Mouse (Mus musculus) embryo, embryonic 11 days (tissue): Measurements from ENCODE around the gene Riok1.

Source experiments
- DNase-seq: peaks from one replicate; pipeline ENCODE4 v3.0.0-alpha.2; 2015

The Riok1 gene

DNA sequence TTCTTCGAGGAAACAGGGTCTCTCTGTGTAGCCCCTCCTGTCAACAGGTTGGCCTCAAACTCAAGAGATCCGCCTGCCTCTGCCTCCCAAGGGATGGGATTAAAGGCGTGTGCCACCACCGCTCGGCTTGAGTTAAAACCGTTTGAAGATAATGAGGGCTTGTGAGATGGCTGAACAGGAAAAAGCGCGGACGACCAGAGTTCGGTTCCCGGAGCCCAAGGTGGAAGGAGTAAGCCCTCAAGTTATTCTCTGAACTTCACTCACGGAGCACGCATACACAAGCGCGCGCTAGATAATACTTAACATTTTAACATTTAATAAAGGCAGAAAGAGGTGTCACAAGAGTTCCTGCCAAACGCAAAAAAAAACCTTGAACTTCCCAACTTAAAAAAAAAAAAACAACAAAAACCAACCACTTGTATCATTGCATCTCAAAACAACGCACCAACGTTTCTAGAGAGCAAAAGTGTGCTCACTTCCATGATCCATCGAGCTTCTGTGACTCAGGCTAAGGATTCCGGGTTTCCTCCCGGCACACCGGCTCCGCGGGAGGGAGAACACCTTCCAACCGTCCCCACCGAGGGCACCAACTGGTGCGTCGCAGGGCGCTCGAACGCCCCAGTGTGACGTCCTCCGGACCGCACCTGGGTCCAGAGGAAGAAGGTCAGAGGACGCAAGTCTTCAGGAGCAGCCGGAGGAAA, at the start of gene Riok1:
Gene Riok1 (plus strand): TSS at position 653 of the 701 bp plus-strand sequence.
- peak; percentile 18 for DNase-seq

DNA sequence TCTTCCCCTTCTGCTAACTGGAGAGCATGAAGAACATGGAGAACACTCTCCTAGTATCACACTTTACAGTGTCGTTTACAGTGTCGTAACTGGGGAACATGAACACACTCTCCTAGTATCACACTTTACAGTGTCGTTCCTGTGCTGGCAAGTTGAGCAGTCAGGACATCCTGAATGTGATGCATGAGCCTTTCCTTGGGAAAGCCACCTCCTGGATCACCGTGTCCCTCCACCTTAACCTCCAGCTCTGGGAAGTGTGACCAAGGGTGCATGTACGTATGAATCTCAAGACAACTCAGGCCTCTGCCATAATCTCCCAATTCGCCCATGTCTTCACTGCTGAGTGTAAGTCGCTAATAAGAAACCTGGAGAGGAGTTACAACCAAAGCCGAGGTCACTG, 47.1 kb upstream of the Riok1 start:
- no peak for DNase-seq

DNA sequence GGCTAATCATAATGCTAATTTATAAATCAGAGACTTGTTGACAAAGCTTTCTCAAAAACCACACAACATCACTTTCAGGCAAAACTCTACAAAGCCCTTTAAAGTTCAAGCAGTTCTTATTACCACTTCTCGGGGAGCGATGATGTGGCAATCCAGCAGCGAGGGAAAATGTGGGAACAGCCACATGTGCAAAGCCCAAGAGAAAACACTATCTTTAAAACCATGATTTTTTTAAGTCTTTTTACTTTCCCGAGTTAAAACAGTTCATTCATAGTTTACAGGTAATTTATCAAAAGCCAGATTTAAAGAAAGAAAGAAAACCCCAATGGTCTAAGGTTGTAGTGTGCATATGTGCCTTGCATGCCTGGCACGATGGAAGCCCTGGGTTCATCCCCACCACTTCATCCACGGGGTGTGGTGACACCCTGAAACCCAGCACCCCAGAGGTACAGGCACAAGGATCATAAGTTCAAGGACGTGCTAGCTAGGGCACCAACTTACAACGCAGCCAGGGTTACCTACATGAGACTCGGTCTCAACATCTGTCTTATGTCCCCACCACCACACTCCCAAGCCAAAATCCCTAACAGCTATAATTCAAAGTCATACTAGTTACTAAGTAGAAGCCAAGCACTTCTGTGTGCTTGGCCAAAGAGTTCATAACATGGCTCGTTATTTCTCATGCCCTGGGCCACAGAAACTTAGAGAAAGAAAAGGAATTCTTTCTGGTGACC, 44.0 kb upstream of the Riok1 start:
- peak; percentile 25 for DNase-seq

DNA sequence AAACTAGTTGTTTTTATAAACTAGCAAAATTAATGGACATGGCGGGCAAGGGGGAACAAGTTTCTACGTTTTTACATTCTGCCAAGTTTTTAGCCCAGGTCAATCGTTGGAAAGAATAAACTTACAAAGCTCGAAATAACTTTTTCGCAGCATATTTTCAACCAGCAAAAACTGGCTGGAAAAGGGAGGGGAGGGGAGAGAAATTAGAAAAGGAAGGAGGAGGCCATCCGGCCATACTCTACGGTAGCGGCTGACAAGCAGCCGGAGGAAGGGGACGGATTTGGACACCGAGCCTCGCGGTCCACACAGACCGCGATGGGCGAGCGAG, 43.5 kb upstream of the Riok1 start:
- no peak for DNase-seq

DNA sequence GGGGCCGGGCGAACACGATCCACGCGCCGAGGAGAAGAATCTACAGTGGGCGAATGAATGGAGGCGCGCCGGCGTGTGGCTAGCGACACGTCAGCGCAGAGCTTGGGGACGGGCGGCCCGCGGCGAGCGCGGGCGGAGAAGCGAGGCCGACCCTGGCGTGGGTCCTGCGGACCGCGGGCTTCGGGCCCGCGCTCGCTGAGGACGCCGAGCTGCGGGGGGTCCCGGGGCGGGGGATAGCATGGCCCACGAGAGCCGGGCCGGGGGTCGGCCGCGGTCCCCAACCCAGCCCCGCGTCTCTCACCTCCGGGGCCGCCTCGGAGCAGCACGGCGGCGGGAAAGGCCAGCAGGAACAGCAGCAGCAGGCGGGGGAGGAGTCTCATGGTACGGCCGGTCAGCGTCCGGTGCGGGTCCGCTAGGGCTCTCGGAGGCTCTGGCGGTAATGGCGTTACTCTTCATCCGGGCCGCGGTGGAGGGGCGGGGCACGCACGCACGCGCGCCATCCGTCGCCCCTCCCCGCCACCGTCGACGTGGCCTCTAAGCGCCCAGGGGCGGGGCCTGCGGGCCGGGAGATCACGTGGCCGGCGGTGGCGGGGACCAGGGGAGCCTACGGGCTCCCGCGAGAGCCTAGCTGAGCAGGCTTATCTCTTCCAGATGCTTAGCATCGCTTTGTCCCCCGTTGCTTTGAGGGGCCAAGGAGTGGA, 42.9 kb upstream of the Riok1 start, which contains the start of gene Ssr1:
Gene Ssr1 (minus strand): TSS at position 514 of the 701 bp plus-strand sequence.
- DNase-seq = peak; percentile 100

DNA sequence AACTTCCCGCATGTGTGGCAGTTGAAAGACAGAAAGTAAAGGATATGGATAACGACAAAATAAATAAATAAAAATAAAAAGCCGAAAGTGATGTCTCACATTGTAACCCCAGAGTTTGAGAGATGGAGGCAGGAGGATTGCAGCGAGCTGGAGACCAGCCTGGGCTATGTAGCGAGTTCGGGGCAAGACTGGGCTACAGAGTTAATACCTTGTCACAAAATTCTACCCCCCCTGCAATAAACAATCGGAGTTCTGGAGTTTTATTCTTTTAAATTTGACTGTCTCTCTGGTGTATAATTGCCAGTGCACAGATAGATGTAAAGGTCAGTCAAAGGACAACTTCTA, 42.4 kb upstream of the Riok1 start:
- no peak for DNase-seq

DNA sequence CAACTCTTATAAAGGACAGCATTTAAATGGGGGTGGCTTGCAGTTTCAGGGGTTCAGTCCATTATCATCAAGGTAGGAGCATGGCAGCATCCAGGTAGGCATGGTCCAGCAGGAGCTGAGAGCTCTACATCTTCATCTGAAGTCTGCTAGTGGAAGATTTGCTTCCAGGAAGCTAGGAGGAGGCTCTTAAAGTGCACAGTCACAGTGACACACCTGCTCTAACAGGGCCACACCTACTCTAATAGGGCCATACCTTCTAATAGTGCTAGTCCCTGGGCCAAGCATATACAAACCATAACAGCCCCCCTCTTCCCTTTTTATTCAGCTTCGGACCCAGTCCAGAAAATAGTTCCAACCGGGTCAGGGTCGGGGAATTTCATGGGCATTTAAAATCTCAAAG, 37.1 kb upstream of the Riok1 start:
- no peak for DNase-seq

DNA sequence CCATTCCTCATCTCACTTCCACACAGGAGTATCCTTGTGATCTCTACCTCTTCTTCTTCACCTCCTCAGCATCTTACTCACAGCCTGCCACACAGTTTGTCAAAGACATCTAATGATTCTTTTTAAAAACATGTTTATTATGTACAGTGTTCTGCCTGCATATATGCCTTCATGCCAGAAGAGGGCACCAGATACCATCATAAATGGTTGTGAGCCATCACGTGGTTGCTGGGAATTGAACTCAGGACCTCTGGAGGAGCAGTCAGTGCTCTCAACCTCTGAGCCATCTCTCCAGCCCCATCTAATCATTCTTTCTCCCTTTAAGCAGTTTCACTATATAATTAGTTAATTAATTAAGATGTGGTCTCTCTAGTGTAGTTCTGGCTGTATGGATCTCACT, 34.3 kb upstream of the Riok1 start:
- DNase-seq = no peak

DNA sequence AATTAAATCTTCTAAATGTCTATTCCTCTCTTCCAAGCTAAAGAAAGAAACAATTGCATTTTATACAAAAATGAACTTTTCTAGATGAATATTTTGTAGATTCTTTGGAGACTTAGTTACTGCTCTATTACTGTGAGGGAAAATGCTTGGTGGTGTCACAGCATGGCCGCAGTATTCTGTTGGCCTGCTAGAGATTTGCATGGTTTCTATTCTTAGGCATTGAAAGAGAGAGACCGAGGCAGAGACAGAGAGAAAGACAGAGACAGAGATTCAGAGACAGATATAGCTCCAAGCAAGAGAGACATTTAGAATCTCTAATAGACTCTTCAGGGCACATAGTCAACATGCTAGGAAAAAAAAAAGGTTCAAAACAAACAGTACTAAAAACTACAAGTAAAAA, 28.8 kb upstream of the Riok1 start:
- DNase-seq = no peak

DNA sequence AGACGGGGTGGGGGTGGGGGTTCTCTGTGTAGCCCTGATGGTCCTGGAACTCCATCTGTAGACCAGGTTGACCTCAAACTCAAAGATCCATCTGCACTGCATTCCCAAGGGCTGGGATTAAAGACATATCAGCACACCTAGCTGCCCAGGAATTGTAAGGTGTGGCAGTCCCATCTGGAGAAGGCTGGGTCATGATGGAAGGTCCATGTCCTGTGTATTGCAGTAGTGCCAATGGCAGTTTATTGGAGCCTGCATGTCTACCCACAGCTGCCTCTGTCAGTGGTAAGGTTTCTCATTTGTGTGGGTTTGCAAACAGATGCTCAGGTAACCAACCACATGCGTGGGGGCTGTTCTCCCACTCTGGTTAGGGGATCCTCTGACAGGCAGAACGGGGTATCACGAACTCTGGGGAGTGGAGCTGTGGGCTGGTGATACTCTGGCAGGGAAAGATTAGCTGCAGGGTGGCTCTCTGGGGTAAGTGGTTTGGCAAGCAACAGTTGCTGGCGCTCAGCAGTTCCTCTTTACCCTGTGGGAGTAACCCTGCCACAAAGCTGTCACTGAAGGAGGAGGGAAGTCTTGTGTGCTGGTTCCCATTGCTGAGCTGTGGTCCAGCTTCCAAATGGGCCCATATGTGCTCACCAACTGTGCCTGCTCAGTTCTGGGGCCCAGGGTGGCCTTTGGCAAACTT, 26.9 kb upstream of the Riok1 start:
- no peak for DNase-seq

DNA sequence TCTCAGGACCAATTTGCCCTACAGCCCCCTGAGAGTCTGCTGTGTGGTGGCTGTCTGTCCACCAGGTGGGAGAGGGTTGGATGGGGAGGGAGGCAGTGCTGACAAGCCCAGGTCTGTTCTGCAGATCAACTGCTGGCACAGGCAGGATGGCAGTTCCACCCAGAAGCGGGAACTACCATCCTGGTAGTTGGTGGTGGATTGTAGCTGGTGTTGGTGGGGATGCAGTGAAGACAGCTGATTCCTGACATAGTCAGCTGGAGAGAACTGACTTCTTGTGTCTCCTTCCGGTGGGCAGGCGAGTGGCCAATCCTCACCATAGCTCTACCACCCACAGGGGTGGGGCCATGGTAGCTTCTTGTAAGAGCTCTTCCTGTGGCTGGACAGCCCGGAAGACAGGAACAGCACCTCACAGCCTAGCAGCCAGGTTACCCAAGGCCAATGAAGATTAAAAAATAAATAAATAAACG, 26.3 kb upstream of the Riok1 start:
- DNase-seq = no peak

DNA sequence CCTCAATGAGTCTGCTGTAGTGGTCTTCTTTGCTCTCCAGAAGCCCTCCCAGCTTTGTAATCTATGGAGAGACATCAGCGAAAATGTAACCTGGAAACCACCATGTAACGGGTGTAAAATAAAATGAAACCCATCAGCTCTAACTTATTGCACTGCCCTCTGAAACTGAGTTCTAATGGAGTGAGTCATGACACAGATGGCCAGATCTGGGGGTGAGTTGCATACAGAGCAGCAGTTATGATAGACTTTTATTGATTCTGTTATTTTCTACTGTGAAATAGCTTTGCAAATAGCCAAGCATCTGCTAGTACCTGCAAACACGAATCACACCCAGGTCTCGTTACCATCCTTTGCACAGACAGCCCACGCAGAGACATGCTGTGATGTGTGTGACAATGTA, 24.4 kb upstream of the Riok1 start:
- DNase-seq = no peak

DNA sequence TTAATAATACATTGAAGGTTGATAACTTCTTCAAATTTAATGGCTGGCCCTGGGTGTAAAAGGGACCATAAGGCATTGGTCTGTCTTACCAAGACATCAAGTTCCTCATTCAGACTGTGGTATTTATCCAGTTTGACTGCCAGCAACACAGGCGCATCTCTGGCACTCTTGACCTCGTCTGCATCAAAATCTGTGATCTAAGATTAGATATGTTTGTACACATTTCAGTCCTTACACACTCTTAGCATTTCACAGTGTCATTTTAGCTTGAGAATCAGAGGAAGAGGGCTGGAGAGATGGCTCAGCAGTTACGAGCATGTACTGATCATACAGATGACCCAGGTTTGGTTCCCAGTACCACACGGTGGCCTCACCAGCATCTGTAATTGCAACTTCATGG, 21.2 kb upstream of the Riok1 start:
- DNase-seq = no peak

DNA sequence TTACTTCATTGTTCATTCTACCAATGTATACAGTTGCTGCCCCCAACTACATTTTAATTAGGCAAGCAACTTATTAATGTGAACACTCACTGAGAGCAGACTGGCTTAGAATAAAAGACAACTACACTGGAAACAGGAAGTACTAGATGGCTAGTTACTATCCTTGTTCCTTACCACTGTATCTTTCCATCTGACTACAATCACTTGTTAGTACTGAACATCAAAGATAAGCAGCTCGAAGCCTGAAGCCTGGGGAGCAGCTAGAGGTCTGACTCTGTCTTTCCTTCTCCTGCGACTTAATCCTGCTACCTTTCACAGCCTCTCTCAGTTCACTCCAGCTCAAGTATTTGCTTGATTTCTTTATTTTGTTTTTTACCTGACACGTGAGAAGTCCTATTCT, 18.0 kb upstream of the Riok1 start:
- DNase-seq = no peak

DNA sequence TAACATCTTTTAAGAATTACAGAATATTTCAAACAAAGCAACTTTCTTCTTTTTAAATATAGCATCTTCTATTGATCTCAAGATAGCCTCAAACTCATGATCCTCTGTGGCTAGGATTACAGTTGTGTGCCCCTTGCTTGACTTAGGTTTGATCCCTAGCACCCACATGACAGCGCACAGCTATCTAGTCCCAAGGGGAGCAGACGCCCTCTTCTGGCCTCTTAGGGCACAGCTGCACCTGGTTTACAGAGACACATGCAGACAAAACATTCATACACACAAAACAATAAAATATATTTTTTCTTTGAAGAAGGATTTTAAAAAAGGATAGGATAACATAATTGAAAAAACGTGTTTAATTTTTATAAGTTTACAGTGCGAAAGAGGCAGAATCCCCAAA, 10.9 kb upstream of the Riok1 start:
- DNase-seq = peak; percentile 12

DNA sequence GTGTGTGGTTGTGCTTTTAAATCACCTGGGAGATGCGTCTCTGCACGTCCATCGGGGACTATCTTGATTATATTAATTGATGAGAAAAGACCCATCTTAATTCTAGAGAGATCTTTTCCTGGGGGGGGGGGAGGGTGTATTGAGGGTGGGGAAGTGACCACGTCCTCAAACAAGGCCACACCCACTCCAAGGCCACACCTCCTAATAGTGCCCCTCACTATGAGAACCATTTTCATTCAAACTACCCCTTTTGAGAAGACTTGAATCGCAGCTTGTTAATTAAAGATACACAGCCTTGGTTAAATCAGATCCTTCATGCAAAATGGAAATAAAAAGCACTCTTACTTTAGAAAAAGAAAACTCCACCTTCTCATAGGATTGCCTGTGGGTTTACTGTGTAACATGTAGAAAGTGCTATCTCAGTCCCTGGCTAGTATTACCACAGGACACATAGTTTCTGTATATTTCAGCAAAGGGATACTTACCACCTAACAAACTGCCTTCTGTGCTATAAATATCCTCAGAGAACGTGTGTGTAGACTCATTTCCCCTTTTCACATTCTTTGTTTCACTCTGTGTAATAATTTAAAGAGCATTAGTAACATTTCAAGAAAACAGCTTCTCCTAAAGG, 9.1 kb upstream of the Riok1 start:
- DNase-seq = no peak

DNA sequence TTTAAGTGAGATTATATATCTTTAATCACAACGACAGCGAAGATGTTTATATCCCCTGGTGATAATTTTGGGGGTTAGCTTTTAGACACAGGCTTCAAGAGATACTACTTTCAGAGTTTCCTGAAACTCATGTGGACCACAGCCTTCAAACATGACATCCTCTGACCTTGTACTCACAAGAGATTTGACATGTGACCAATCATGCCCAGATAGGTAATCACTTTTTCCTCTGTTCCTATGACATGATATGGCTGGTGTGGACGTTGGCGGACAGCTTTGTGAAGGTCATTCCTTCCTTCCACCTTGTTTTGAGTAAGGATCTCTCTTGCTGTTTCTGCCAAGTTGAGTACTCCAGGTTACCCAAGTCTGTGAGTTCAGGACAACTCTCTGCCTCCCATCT, 8.4 kb upstream of the Riok1 start:
- no peak for DNase-seq

DNA sequence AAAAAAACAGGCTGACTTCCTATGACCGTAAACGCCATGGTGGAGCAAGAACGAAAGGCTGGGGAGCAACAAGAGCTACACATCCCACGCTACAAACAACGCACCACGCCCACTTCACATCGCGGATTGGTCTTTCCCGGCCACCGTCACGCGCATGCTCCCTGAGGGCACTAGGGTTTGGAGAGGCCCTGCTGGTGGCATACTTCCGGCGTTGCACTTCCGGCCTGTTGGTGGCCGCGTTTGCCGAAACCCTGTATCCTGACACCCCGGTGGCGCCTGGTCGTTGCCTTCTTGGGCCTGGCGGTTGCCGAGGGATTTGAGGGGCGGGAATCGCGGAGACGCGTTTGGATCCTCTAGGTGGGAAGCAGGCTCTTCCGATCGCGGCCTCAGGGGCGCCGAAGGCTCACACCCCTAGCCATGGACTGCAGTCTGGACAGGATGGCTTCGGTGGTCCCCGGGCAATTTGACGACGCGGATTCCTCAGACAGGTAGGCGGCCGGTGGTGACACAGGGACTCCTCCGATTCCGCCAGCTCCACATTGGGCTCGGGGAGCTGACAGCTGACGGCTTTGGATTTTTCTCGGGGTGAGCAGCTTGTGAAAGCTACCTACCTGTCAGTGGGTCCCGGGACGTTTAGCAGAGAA, 371 bp downstream of the Riok1 start, which contains the start of gene Cage1:
Gene Cage1 (minus strand): TSS at position 26 of the 644 bp plus-strand sequence.
- peak; percentile 97 for DNase-seq

DNA sequence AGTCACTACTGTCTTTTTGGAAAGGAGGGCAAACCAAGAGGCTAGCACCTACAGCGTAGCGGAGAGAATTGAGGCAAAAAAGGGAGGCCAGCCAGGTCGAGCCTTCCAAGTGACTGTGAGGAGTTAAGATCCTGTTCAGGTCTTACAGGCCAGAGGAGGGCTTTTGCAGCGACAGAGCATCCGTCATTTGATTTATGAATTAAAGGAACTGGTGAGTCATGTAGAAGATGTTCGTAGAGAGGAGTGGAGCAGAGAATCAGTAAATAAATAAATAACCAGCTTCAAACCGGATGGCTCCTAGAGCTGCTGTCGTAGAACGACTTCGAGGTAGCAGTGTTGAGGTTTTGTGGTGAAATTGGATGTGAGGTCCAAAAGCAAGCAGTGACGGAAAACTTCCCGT, 1.0 kb downstream of the Riok1 start:
- no peak for DNase-seq

DNA sequence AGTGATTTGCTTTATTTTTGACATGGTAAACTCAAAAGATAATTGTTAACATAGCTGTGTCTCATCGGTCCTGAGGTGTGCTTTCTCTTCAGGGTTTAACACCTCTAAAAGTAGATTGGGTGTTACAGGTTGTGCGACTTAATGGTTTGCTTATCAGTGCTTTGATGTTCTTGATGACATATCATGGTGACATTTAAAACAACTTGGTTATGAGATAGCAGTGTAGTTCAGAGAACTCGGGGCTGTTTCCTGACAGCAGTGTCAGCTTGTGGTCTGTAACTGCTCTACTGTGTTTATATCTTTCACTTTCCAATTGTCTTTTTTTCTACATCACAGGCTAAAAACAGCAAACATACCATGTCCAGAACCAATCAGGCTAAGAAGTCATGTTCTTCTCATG, 13.1 kb downstream of the Riok1 start:
- DNase-seq = no peak

DNA sequence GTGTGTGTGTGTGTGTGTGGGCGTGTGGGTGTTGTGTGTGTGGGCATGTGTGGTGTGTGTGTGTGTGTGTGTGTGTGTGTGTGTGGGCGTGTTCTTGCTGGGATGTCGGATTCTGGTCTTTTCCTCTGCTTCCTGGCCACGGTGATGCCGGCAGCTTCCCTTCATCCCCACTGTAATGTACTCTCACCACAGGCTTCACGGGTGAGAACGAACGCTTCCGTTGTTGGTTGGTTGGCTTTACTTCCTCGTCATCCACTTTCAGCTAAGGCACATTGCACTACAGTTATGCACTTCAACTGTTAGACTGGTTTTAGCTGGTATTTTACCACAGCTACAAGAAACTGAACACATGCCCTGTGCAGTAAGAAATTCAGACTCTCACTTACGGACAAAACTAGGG, 25.9 kb downstream of the Riok1 start:
- DNase-seq = no peak
